Mouse (Mus musculus) CD4-positive, CD25-positive, alpha-beta regulatory T cell, adult 9 weeks (primary cell): ENCODE measurements around the gene Gpr21. TPM values are rescaled to one million over a fixed set of nuclear protein-coding genes. Genes with fewer than 3 reads are reported as not detected.

Experiments
- polyA plus RNA-seq: library from polyadenylated mRNA; unstranded; fragments of 100-300 nt; shearing (Covaris generic); gene quantifications from one replicate; pipeline ENCODE4 v1.2.1, GENCODE M21; 2017

The Gpr21 gene
- polyA plus RNA-seq: 2.1 TPM

GRCm38 (mm10) chr2:37516030-37516710 lies at the start of gene Gpr21:
Gpr21 (plus strand) TSS chr2:37516332.

Other genes starting within 250 kb of the Gpr21 start
- not detected for gene Olfr368, start 189.8 kb upstream of the Gpr21 start, polyA plus RNA-seq
- 35.6 TPM for gene Pdcl, start 157.0 kb upstream of the Gpr21 start, polyA plus RNA-seq
- 18.7 TPM for gene Rc3h2, start 93.4 kb upstream of the Gpr21 start, polyA plus RNA-seq
- 6.0 TPM for gene Zbtb26, start 73.2 kb upstream of the Gpr21 start, polyA plus RNA-seq
- 7.5 TPM for gene Zbtb6, start 73.2 kb upstream of the Gpr21 start, polyA plus RNA-seq
- 87.5 TPM for gene Rabgap1, start 73.1 kb upstream of the Gpr21 start, polyA plus RNA-seq
- 6.0 TPM for gene Strbp, start 187.5 kb downstream of the Gpr21 start, polyA plus RNA-seq